Mouse (Mus musculus) megakaryocyte, embryonic 14.5 days (primary cell): ENCODE measurements at regions not wholly inside any gene's neighbourhood (a gene's known extent, or its start where the extent isn't known, plus 50 kb on each side); places are given as distances from the start of the nearest gene placed in this dataset.

Experiments used
- H3K27me3 ChIP-seq: replicated peaks from 2 replicates; pipeline ENCODE3; 2012; ENCODE audit warnings: inconsistent platforms
- H3K36me3 ChIP-seq: replicated peaks from 2 replicates; pipeline ENCODE3; 2012; ENCODE audit warnings: low read length, inconsistent platforms, mixed read lengths
- H3K4me1 ChIP-seq: 2 replicates; pipeline ENCODE4 v1.6.1; 2012; ENCODE audit warnings: inconsistent platforms
- H3K4me3 ChIP-seq: replicated peaks from 2 replicates; pipeline ENCODE3; 2012; ENCODE audit warnings: moderate library complexity, mild to moderate bottlenecking, inconsistent platforms
- H3K9me3 ChIP-seq: 2 replicates; pipeline ENCODE4 v1.6.1; 2012; ENCODE audit warnings: inconsistent platforms
- FLI1 ChIP-seq: IDR thresholded peaks from 2 replicates; pipeline ENCODE4 v1.6.1; 2012; ENCODE audit warnings: low read length, inconsistent platforms, mixed read lengths
- GATA1 ChIP-seq: IDR thresholded peaks from 3 replicates; pipeline ENCODE4 v1.6.1; 2012; ENCODE audit warnings: mixed read lengths, low read length, inconsistent platforms, borderline replicate concordance

GRCm38 (mm10) chr8:11098228-11098778 is 90.0 kb upstream of the Irs2 start:
- Histone ChIP-seq H3K4me3 (peak overlapping the region; percentile 48), H3K4me1 (peaks cover 79% of the 10 kb centered on the region), H3K27me3 (no peaks in the 10 kb centered on the region), H3K36me3 (no peaks in the 10 kb centered on the region), H3K9me3 (no peaks in the 10 kb centered on the region)
- TF ChIP-seq GATA1: no peak
- TF ChIP-seq FLI1: no peak

GRCm38 (mm10) chr8:11097813-11098212 is 89.6 kb upstream of the Irs2 start:
- Histone ChIP-seq H3K4me1 (peaks cover 79% of the 10 kb centered on the region), H3K4me3 (peak overlapping the region; percentile 30), H3K9me3 (no peaks in the 10 kb centered on the region), H3K36me3 (no peaks in the 10 kb centered on the region), H3K27me3 (no peaks in the 10 kb centered on the region)
- no peak for TF ChIP-seq GATA1
- no peak for TF ChIP-seq FLI1

GRCm38 (mm10) chr8:11094516-11094915 is 86.3 kb upstream of the Irs2 start:
- Histone ChIP-seq H3K36me3 (no peaks in the 10 kb centered on the region), H3K9me3 (no peaks in the 10 kb centered on the region), H3K4me1 (peaks cover 93% of the 10 kb centered on the region), H3K27me3 (peaks cover 9% of the 10 kb centered on the region), H3K4me3 (peak overlapping the region; percentile 60)
- TF ChIP-seq GATA1 (no peak), FLI1 (no peak)

GRCm38 (mm10) chr8:11092348-11092747 is 84.1 kb upstream of the Irs2 start:
- H3K4me3 ChIP-seq: no peak overlapping the region
- H3K4me1 ChIP-seq: peaks cover 80% of the 10 kb centered on the region
- no peaks in the 10 kb centered on the region for H3K9me3 ChIP-seq
- no peaks in the 10 kb centered on the region for H3K36me3 ChIP-seq
- TF ChIP-seq FLI1 (no peak), GATA1 (no peak)
- peaks cover 13% of the 10 kb centered on the region for H3K27me3 ChIP-seq

GRCm38 (mm10) chr8:11091675-11092345 is 83.6 kb upstream of the Irs2 start:
- Histone ChIP-seq H3K27me3 (peaks cover 13% of the 10 kb centered on the region), H3K36me3 (no peaks in the 10 kb centered on the region), H3K9me3 (no peaks in the 10 kb centered on the region), H3K4me3 (no peak overlapping the region), H3K4me1 (peaks cover 78% of the 10 kb centered on the region)
- TF ChIP-seq GATA1 (no peak), FLI1 (no peak)

GRCm38 (mm10) chr8:11088946-11089665 is 80.8 kb upstream of the Irs2 start:
- H3K27me3 ChIP-seq: peaks cover 13% of the 10 kb centered on the region
- H3K4me1 ChIP-seq: peaks cover 73% of the 10 kb centered on the region
- no peaks in the 10 kb centered on the region for H3K36me3 ChIP-seq
- H3K4me3 ChIP-seq: no peak overlapping the region
- no peaks in the 10 kb centered on the region for H3K9me3 ChIP-seq
- TF ChIP-seq FLI1 (no peak), GATA1 (no peak)

- peaks cover 11% of the 10 kb centered on the region for H3K27me3 ChIP-seq
Measured at GRCm38 (mm10) chr8:11085244-11085643, 77.0 kb upstream of the Irs2 start.

GRCm38 (mm10) chr8:11084051-11084533 is 75.8 kb upstream of the Irs2 start:
- no peak for TF ChIP-seq GATA1
- no peak for TF ChIP-seq FLI1
- peaks cover 7% of the 10 kb centered on the region for H3K27me3 ChIP-seq
- H3K9me3 ChIP-seq: peaks cover 10% of the 10 kb centered on the region
- peaks cover 65% of the 10 kb centered on the region for H3K4me1 ChIP-seq
- no peak overlapping the region for H3K4me3 ChIP-seq
- peaks cover 5% of the 10 kb centered on the region for H3K36me3 ChIP-seq

More at GRCm38 (mm10) chr8:11085244-11085643, 77.0 kb upstream of the Irs2 start:
- H3K9me3 ChIP-seq: peaks cover 10% of the 10 kb centered on the region
- peaks cover 5% of the 10 kb centered on the region for H3K36me3 ChIP-seq
- H3K4me3 ChIP-seq: no peak overlapping the region
- no peak for TF ChIP-seq FLI1
- peaks cover 68% of the 10 kb centered on the region for H3K4me1 ChIP-seq

- TF ChIP-seq FLI1 (no peak), GATA1 (no peak)
- Histone ChIP-seq H3K36me3 (peaks cover 5% of the 10 kb centered on the region), H3K9me3 (peaks cover 10% of the 10 kb centered on the region), H3K4me1 (peaks cover 72% of the 10 kb centered on the region), H3K4me3 (peak overlapping the region; percentile 10), H3K27me3 (peaks cover 18% of the 10 kb centered on the region)
Measured at GRCm38 (mm10) chr8:11080813-11081212, 72.6 kb upstream of the Irs2 start.

GRCm38 (mm10) chr8:11079805-11080204 is 71.5 kb upstream of the Irs2 start:
- Histone ChIP-seq H3K4me1 (peaks cover 70% of the 10 kb centered on the region), H3K9me3 (peaks cover 10% of the 10 kb centered on the region), H3K36me3 (peaks cover 5% of the 10 kb centered on the region), H3K4me3 (no peak overlapping the region), H3K27me3 (peaks cover 18% of the 10 kb centered on the region)
- TF ChIP-seq FLI1: no peak
- no peak for TF ChIP-seq GATA1
